Mouse (Mus musculus) neural tube, embryonic 14.5 days (tissue): Measurements from ENCODE around the gene Tcf7. TPM values are rescaled to one million over a fixed set of nuclear protein-coding genes. Genes with fewer than 3 reads are reported as not detected.

ENCODE experiments used
- ATAC-seq: fragments of 200-750 bp; cut with Nextera tagmentation; 2 replicates; pipeline ENCODE4 v1.8.0; 2017; ENCODE audit warnings: low read depth, mild to moderate bottlenecking, moderate TSS enrichment, moderate library complexity
- H3K27ac ChIP-seq: fragments of 300-500 bp; sonication (generic); 2 replicates; pipeline ENCODE4 v1.5.1; 2014; ENCODE audit warnings: low read depth, mild to moderate bottlenecking, control low read depth, low read length, moderate library complexity, mixed read lengths
- H3K27me3 ChIP-seq: fragments of 300-500 bp; sonication (generic); 2 replicates; pipeline ENCODE4 v1.6.1; 2014; ENCODE audit warnings: low read length; ENCODE audit not compliant: control insufficient read depth, insufficient read depth
- H3K36me3 ChIP-seq: fragments of 300-500 bp; sonication (generic); 2 replicates; pipeline ENCODE4 v1.6.1; 2014; ENCODE audit warnings: low read length, mixed read lengths; ENCODE audit not compliant: control insufficient read depth, insufficient read depth
- H3K4me1 ChIP-seq: fragments of 300-500 bp; sonication (generic); 2 replicates; pipeline ENCODE4 v1.6.1; 2014; ENCODE audit warnings: low read length; ENCODE audit not compliant: control insufficient read depth, insufficient read depth
- H3K4me2 ChIP-seq: fragments of 300-500 bp; sonication (generic); 2 replicates; pipeline ENCODE4 v1.6.1; 2014; ENCODE audit warnings: mild to moderate bottlenecking, low read depth, low read length, control low read depth
- H3K4me3 ChIP-seq: fragments of 300-500 bp; sonication (generic); 2 replicates; pipeline ENCODE4 v1.5.1; 2014; ENCODE audit warnings: low read depth, low read length, control low read depth, mixed read lengths
- H3K9ac ChIP-seq: fragments of 300-500 bp; sonication (generic); replicated peaks from 2 replicates; pipeline ENCODE4 v1.6.1; 2014; ENCODE audit warnings: low read depth, mild to moderate bottlenecking, control low read depth, low read length, mixed read lengths
- H3K9me3 ChIP-seq: fragments of 300-500 bp; sonication (generic); 2 replicates; pipeline ENCODE4 v1.6.1; 2016; ENCODE audit warnings: low read length; ENCODE audit not compliant: control insufficient read depth
- WGBS: fragments of 180-500 bp; shearing (Covaris S2); extraction: QIAGEN DNeasy Blood & Tissue Kit; methylation state at CpG from one replicate; pipeline ENCODE4 v1.1.7; 2014; 5-methylcytosine and 5-hydroxymethylcytosine counted together
- polyA plus RNA-seq: library from polyadenylated mRNA; unstranded; fragments of >200 nt; fragmentation: Nextera tagmentation; extraction: Ambion mirVana; gene quantifications from 2 replicates; pipeline ENCODE4 v1.2.1, GENCODE M21; 2014

Gene Tcf7
- polyA plus RNA-seq, 1 experiment from 2014 or later: 3.5 TPM

- Histone ChIP-seq H3K36me3 (peaks cover 34% of the 10 kb centered on the region), H3K27ac (no peak overlapping the region), H3K4me1 (no peaks in the 10 kb centered on the region), H3K4me3 (no peak overlapping the region), H3K27me3 (no peaks in the 10 kb centered on the region), H3K9me3 (no peaks in the 10 kb centered on the region), H3K9ac (no peak overlapping the region), H3K4me2 (no peak overlapping the region)
- WGBS: 84% methylated on average over 2 of the region's 2 CpGs
- ATAC-seq: no peak
These were observed 33.4 kb downstream of the Tcf7 start for GRCm38 (mm10) chr11:52249452-52249851.

DNA sequence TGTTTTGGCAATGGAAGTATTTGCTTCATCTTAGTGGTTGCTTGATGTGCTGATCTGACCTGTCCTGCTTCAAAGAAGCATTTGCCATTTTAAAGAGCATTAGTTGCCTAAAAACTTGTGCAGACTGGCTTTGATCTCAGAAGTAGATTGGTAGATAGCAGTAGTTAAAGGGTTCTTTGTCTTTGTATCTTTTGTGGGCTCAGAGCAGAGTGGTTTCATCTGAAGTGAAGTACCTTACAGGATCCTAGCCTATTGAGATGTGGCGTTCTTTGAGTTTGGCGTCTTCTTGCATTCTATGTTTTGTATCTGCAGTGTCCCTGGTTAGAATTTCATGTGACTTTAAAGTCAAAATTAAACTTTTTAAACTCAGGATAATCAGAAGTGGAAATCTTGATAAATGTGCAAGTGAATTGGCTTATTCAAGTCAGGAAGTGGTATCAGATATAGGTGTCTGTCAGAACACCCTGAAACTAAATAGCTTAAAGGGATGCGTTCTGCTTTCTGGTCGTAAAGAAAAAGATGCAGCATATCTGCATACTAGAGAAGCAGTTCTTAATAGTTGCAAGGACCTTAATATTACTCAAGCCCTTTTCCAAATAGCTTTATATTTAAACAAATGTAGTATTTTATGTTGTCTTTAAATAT, 41.8 kb downstream of the Tcf7 start:
- WGBS: 93% methylated on average over 4 of the region's 4 CpGs
- no peaks in the 10 kb centered on the region for H3K9me3 ChIP-seq
- ATAC-seq: no peak
- no peak overlapping the region for H3K4me3 ChIP-seq
- H3K27me3 ChIP-seq: no peaks in the 10 kb centered on the region
- H3K36me3 ChIP-seq: peaks cover 37% of the 10 kb centered on the region
- H3K4me2 ChIP-seq: no peak overlapping the region
- H3K9ac ChIP-seq: no peak overlapping the region
- no peak overlapping the region for H3K27ac ChIP-seq
- no peaks in the 10 kb centered on the region for H3K4me1 ChIP-seq

DNA sequence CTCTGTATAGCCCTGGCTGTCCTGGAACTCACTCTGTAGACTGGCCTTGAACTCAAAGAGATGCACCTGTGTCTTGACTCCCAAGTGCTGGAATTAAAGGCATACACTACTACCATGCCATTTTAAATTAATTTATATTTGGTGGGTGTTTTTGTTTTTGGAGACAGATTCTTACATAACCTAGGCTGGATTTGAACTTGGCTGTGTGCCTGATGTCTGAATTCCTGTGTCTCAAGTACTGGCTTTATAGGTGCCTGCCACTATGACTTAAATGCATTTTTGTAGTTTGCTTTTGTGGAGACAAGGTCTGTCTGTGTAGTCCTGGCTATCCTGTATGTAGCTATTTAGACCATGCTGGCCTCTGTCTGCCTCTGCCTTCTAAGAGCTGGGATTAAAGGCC, 48.3 kb downstream of the Tcf7 start:
- Histone ChIP-seq H3K9ac (no peak overlapping the region), H3K27me3 (no peaks in the 10 kb centered on the region), H3K9me3 (no peaks in the 10 kb centered on the region), H3K4me1 (peaks cover 11% of the 10 kb centered on the region), H3K27ac (no peak overlapping the region), H3K4me2 (no peak overlapping the region), H3K36me3 (peaks cover 10% of the 10 kb centered on the region; the same call in 1 of the 2 replicates), H3K4me3 (no peak overlapping the region)
- ATAC-seq: no peak

GRCm38 (mm10) chr11:52233906-52234305, 48.9 kb downstream of the Tcf7 start:
- no peak overlapping the region for H3K27ac ChIP-seq
- no peak overlapping the region for H3K9ac ChIP-seq
- H3K27me3 ChIP-seq: no peaks in the 10 kb centered on the region
- H3K36me3 ChIP-seq: peaks cover 10% of the 10 kb centered on the region; the same call in 1 of the 2 replicates
- no peak for ATAC-seq
- peak overlapping the region; percentile 87; the same call in 1 of the 2 replicates for H3K4me2 ChIP-seq
- 94% methylated on average over 1 of the region's 1 CpGs for WGBS
- peaks cover 11% of the 10 kb centered on the region for H3K4me1 ChIP-seq
- no peaks in the 10 kb centered on the region for H3K9me3 ChIP-seq
- no peak overlapping the region for H3K4me3 ChIP-seq

- Histone ChIP-seq H3K4me3 (peak overlapping the region; percentile 72), H3K9me3 (no peaks in the 10 kb centered on the region), H3K36me3 (peaks cover 6% of the 10 kb centered on the region; the same call in 1 of the 2 replicates), H3K9ac (no peak overlapping the region; the same call in 1 of the 2 replicates), H3K4me1 (peaks cover 11% of the 10 kb centered on the region), H3K27me3 (no peaks in the 10 kb centered on the region), H3K27ac (no peak overlapping the region), H3K4me2 (peak overlapping the region; percentile 87)
- no peak for ATAC-seq
- 42% methylated on average over 3 of the region's 3 CpGs for WGBS
These were observed 49.7 kb downstream of the Tcf7 start for GRCm38 (mm10) chr11:52233043-52233653.

DNA sequence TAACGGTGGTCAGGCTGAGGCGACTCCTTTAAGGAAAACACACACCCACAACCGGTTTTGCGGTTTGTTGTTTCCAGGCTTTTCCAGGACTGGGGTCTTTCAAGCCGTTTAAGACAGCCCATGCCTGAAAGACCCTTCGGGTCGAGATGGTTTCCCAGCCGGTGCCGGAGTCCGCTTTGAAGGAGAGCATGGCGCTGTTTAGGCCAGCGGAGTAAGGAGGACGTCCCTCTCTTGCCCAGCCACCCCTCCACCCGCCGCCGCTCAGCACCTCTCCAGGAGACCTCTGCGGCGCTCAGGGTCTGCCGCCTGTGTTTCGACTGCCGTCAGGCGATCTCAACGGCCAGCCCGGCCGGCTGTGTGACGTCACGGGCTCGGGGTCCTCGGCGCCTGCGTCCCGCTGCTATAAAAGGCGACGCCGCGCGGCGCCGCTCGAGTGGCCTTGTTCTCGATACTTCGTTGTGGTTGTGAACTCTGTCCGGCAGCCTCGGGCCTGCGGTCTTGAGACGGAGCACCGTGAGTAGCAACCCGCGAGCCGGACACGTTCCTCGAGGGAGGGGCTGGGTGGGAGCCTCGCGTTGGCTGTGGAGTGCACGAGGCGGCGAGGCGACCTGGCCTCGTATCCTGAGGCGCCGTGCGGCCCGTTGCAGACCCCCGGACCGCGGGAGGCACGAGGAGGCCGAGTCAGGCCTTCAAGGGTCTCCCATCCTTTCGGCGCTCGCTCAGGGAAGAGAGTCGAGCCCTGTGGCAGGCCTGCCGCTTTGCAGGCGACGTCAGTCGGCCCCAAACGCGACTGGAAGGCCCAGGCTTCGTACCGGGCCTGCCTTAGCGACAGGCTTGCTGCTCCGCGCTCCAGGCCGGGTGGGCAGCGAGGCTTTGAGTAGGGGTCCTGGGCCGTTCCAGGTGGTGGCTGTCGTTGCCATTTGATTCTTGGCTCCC, 50.9 kb downstream of the Tcf7 start, which contains the start of gene Skp1a:
Gene Skp1a (plus strand): TSS at position 390 of the 936 bp plus-strand sequence.
- Histone ChIP-seq H3K9me3 (no peaks in the 10 kb centered on the region), H3K36me3 (no peaks in the 10 kb centered on the region), H3K9ac (peak within 1 kb of the TSS; percentile 84), H3K4me1 (peaks cover 11% of the 10 kb centered on the region), H3K4me3 (peak within 1 kb of the TSS; percentile 72), H3K27ac (peak within 1 kb of the TSS; percentile 95), H3K4me2 (peak within 1 kb of the TSS; percentile 87), H3K27me3 (no peaks in the 10 kb centered on the region)
- ATAC-seq: peak; percentile 91
- under 1% methylated on average over 86 of the region's 87 CpGs for WGBS

DNA sequence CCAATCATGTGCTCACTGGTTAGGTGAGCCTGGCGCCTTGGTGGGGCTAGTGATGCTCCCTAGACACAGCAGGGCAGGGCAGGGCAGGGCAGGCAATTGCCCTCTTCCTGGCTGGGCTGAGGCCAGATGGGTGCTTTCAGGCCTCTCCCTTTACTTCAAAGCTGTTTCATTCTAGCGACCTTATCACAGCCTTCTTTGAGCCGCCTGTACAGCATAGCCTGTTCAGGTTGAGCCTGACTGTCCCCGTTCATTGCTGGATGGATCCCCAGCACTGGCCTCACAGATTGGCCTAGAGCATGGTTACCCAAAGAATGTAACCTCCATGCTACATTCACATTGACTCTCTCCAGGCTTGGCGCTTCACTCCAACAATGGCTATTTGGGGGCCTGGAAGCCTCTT, 52.1 kb downstream of the Tcf7 start:
- Histone ChIP-seq H3K4me2 (peak overlapping the region; percentile 87), H3K36me3 (no peaks in the 10 kb centered on the region), H3K27me3 (no peaks in the 10 kb centered on the region), H3K27ac (peak overlapping the region; percentile 95; the same call in 1 of the 2 replicates), H3K4me3 (peak overlapping the region; percentile 72; the same call in 1 of the 2 replicates), H3K9ac (peak overlapping the region; percentile 84), H3K4me1 (peaks cover 11% of the 10 kb centered on the region), H3K9me3 (no peaks in the 10 kb centered on the region)
- 56% methylated on average over 5 of the region's 5 CpGs for WGBS
- ATAC-seq: no peak

DNA sequence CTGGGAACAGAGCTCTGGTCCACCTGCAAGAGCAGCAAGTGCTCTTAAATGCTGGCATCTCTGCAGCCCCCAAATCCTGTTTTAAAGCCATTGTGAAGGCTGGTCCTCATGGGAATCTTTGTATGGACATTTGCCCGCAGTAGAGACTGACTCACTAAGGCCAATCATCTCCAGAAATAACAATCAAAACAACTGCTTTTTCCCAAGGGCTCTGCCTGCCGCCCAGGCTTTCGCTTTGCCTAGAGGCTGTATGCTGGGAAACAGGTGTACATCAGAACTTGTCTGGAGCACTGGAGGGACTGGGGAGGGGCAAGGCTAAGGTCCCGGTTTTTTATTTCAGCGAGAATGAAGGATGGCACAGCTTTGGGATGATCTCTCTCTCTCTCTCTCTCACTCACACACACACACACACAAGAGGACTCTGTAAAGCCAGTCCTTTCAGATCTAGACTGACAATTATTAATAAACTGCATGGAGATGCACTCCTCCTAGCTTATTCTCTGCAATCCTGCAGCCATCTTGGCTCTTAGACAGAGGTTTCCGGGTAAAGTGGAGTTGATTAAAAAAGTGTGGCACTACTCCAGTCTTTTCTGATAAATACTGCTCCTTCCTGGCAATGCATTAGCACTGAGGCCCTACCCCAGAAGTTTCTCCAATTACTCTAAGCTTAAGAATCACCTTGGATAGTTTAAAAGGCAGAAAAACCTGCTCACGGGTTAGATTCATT, 53.9 kb downstream of the Tcf7 start:
- no peaks in the 10 kb centered on the region for H3K27me3 ChIP-seq
- H3K9ac ChIP-seq: no peak overlapping the region
- no peaks in the 10 kb centered on the region for H3K9me3 ChIP-seq
- no peak for ATAC-seq
- no peaks in the 10 kb centered on the region for H3K36me3 ChIP-seq
- no peak overlapping the region for H3K4me3 ChIP-seq
- H3K4me2 ChIP-seq: no peak overlapping the region
- H3K4me1 ChIP-seq: peaks cover 13% of the 10 kb centered on the region
- 83% methylated on average over 7 of the region's 7 CpGs for WGBS
- no peak overlapping the region for H3K27ac ChIP-seq
